Mouse (Mus musculus) CD4-positive, CD25-positive, alpha-beta regulatory T cell, adult 4 months (primary cell): ENCODE results near the gene Camk1g. TPM values are rescaled to one million over a fixed set of nuclear protein-coding genes. Genes with fewer than 3 reads are reported as not detected.

Experiments
- ATAC-seq: one replicate; pipeline ENCODE4 v1.8.0; 2017
- polyA plus RNA-seq, 2 experiments: library from polyadenylated mRNA; unstranded; fragments of 100-300 nt; shearing (Covaris generic); gene quantifications; one replicate each; pipeline ENCODE4 v1.2.1; 2017

Gene Camk1g
- polyA plus RNA-seq, 2 experiments from 2014 or later, result not detected

DNA sequence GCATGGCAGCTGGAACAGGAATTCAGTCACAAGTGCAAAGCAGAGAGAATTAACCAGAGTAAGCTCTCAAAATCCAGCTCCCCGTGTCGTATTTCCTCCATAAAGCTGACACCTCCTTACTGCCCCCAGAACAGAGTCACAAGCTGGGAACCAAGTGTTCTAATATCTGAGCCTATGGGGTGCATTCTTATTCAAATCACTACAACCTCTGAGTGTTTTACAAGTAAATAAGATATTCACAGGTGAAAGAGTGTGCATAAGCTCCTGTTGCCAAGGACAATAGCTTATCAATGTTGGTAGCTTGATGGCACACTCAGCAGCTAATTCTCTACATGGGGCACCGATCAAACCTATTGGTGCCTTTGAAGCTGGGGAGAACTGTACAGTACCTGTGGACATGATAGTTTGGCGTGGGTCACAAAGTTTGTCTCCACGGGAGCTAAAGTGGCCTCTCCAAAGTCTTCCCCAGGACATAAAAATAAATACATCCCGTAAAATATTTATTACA lies 3.9 kb upstream of the Camk1g start:
- ATAC-seq, result no peak

DNA sequence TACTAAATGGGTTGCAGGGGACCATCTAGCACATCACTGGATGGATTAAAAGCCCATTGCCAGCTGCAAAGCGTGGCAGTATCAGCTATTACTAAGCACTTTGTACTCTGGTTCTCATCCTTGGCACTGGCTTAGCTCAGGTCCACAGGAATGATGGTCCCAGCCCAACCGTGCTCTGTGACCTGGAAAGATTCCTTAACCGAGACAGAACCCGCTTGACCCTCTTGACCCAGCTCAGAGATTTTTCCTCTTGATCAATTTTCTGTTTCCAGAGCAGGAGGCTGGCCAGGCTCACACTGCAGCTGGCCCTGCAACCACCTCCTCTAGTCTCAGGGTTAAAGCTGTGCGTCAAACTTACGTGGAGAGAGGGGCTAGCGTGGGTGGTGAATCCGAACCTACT lies 1.0 kb downstream of the Camk1g start:
- ATAC-seq, result no peak

DNA sequence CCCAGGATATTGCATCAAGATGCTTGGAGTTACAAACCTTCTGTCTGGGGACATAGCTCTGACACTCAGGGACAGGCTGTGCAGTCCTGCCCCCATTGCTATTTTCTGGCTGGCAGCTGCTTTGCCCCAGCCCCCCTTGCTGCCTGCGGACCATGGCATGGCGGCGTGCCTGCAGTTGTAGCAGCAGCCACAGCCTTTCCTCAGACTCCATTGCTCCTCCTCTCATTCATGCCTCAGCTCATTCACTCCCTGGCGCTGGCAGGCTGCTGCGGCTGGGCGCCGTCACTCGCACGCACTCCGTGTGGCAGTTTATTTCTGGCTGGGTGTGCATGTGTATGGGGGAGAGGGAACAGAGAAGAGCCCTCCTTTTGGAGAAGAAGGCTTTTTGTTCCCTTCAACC lies 2.0 kb downstream of the Camk1g start:
- no peak for ATAC-seq

DNA sequence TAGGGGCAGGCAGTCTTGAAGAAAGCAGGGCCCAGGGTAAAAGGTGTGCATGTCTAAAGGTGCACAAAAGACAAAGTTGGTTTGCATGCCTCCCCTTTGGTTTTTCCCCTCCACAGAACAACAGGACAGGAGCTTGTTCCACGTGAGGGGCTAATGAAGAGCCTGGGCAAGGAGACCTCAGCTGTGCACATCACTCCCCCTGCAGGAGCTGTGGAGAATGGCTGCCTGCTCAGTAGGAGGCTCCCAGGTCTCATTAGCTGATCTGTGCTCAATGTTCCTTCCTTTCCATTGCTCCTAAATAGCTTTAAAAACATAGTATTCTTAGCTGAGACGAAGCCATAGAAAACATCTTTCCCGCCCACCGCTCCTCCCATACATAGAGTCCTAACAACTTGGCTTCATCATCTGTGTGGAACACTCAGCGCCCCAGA lies 6.3 kb downstream of the Camk1g start:
- ATAC-seq, result peak; percentile 97

DNA sequence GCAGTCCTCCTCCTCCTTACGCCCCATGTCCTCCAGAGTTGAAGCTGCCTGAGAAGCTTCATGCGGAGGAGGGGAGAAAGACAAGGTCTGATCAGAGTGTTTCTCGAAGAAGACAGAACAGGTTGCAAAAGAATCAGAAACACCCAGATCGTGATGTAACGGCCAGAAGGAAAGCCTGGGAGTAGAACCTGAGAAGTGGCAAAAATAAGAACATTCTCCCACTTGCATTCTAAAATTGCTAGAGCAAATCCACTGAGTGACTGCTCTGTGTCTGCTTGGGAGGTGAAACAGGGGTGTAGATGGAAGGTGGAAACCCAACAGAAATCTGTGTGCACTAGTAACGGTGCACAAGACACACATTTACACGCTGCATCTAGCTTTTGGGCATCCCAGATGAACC lies 8.0 kb downstream of the Camk1g start:
- no peak for ATAC-seq

DNA sequence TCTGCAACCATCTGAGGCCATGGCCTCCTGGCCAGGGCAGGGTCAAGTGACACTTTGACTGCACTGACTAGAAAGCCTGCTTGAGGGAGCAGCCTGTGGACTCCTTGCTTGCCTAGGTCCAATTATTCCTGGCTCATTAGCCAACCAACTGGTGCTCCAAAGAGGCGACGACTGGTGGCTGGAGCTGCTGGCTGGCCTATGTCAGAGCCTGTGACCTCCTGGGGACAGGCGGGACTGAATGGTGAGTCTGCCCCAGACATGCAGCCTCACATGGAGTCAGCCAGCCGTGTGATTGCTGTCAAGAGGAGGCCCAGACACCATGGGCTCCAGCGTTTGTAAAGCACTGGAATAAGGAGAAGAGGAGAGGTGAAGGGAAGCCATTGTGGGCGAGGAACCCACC lies 8.9 kb downstream of the Camk1g start:
- no peak for ATAC-seq

DNA sequence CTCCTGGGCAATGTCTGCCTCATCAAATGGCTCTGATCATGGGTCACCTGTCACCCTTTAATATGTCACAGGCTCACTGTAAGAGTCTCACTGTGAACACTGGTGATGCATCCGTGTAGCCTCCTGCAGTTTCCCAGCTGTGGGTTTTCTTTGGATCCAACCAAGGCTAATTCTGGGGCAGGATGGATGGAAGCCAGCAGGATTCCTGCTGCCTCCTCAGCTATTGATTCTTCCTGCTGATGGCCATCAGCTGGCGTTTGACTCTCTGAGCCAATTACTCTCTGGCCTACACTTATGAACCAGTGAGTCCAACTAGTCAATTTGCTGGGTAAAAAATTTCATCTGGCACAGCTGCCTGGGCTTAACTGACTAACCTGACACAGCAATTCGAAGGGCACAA lies 10.9 kb downstream of the Camk1g start:
- no peak for ATAC-seq

DNA sequence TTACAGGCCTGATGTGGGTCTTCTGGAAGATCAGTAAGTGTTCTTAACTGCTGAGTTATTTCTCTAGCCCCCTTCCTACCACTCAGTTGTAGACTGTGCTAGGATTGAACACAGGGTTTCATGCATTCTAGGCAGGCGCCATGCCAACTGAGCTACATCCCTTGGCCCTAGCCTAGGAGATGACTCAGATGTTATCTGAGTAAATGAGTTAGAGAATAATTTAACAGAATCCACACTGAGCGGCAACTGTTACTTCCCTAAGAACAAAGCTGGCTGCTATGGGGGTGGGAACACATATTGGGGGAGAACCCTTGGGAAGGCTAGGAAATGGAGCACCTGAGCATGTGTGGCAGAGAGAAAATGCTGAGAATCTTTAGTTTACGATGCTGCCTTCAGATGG lies 18.5 kb downstream of the Camk1g start:
- ATAC-seq, result no peak

DNA sequence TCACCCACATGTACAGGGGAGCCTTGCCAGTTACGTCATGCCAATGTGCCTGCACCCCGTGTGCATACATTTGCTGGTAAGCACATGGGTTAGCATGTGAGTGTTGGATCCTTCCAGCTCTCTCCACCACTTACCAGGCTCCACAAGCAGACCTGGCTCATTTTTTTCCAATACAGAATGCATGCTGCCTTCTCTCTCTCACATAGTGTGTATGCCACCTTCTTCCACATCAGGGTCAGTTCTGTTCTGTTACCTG lies 19.6 kb downstream of the Camk1g start:
- ATAC-seq, result no peak

DNA sequence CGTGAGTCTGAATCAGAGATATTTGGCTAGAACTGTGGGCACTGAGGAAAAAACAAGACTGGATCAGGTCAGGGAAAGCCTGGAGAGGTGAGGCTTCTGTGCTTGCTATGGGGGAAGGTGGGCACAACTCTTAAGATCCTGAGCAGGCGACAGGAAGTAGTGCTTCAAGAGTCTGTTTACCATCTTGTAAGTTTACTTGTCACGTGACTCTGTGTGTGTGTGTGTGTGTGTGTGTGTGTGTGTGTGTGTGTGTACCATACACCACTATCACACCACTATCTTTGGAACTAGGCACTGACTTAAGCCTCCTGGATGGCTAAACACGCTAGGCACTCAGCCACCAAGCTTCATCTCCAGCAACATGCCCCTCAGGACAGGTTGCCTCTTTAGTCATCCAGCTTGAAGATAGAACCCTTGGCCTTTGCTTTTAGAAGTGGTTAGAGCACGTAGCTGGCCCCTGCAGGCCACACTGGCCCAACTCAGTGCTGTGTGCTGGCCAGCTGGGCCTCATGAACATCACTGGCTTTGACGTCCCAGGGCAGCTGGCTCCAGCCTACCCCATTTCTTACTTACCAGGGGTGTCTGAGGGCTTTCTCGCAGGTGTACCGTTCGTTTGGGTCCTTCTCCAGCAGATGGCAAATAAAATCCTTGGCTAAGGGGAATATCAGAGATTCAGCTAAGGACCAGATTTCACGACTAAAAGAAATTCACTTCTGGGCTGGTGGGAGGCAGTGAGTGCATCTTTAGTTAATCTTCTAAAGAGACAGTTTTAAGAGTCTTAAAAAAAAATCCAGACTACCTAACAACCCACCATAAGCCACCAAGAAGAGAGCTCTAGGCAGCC lies 20.2 kb downstream of the Camk1g start:
- peak; percentile 79 for ATAC-seq

DNA sequence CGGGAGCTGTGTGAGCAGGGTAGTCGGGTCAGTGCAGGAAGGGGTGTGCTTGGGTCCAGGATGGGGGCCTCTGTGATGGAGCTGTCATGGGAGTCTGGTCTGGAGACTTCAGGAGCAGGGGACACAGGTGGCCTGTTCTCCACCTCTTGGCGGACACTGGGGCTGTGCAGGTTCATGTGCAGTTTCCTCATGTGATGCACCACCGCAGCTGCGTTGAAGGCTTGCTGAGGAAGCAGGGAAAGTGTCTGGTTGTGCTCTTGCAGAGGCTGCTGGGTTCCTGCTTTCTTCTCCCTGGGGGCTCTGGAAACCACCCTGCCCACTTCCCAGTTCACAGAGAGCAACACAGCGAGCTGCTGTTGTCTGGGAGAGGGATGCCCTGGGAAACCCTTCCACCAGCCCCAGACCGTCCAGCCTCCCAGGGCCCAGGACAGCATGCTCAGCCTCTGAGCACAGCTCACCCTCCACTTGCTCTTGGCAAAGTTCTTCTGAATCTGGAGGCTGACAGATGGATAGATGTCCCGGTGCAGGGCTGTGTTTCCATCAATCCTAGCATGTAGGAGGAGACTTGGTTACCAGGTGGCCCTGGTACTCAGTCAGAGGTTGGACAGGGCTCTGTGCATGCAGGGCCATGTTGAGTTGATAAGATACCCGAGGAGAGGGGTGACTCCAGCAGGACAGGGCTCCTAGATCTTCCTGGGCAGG lies 21.7 kb downstream of the Camk1g start:
- ATAC-seq, result no peak

DNA sequence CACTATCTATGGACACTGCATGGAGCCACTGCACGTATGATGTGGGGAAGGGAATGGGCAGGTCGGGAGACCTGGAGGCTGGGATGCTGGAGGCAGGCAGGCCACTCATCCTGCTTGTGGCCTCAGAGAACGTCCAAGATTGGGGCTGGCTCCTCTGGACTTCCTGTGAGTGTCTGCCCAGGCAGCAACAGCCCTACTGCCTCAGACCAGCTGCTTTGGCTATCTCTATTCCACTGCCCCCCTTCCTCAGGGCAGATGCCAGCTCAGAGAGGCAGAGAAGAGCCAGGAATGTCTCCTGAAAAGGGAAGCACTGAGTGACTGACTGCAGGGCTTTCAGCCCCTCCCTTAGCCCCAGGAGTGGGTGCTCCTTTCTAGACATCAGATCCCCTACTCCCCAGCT lies 23.2 kb downstream of the Camk1g start:
- ATAC-seq, result no peak

DNA sequence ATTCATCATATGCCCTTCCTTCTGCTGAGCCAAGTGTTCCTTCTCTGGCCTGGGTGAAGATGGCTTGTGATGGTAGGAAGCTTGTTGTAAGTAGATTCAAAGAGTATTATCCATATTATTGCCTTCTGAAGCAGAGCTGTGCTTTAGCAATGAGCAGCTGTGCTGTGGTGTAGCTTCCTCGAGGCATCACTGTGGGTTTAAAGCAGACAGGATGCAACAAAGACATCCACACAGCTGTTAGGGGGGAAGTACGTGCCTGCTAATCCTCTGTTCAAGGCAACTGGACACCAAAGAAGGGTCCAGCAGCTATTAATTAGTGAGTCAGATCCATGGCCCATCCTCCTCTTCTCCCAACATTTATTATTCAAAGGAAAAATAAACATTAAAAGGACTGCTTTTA lies 25.1 kb downstream of the Camk1g start:
- ATAC-seq, result peak; percentile 70

DNA sequence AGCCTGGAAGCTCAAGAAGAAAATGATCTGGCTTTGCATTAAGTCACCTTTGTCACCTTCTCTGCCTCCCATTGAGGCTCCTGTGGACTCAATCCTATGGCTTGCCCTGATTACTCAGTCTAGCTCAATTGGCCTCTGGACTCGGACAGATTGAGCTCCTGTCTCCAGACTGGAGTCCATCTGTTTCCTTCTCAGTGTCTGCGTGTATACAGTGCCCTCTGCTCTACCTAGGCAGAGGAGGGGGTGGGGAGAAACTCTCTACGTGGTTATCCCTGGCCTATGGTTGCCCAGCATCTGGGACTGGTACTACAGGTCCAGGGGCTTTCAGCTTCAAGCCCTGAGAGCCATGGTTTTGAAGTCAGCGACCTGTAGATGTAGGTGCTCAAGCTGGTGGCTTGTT lies 26.2 kb downstream of the Camk1g start:
- no peak for ATAC-seq

DNA sequence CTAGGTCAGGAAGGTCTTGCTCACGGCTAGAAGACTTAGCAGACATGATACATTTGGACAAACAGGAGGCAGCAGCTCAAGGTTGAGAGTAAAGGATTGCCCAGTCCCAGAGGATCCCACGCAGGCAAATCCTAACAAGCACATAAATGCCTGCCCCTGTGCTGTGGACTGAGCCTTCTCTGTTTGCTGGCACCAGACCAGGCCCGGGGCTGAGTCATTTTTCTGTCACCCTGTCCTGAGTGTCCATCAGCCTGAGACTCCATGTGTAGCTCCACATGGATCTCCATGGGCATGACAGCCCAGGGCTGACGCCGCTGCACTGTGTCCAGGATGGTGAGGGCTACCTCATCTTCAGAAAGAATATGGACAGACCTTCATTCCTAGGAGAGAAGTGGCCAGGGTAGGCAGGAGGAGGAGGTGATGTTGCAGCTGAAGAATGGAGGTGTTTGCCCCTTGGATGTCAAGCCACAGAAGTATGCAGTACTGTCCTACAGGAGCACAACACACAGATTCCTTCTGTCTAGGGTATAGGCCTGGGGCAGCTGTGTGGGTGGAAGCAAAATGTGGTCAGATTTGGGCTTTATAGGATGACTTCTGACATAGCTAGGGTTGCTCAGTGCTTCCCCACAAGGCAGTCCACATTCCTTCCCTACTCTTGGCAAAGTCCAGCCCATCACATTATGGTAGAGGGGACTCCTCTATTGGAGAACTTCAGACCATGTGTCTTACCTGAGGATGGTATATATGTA lies 27.7 kb downstream of the Camk1g start:
- no peak for ATAC-seq

DNA sequence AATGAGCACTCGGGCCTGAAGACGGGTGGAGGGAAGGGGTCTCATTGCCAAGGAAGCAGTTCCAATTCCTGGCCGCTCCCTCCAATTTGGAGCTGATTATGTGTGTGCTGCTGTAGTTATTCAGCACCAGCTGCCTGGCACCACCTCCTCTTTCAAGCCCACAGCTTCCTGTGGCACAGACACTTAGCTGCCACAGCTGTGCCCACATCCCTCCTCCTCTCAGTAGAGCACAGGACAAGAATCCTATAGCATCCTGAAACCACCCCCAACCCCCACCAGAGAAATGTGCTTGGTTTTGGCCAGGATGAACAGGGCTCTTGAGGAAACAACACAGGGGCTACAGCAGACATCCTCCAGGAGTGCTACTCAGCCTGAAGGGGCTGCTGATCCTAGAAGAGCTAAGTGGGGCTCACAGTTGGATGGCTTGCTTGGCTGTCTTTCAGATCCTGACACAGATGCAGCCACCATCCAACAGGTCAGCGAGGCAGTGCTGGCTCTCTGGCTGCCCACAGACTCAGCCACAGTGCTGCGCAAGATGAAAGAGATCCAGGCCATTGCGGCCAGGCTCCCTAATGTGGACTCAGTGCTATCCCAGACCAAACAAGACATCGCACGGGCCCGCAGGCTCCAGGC lies 31.6 kb downstream of the Camk1g start:
- peak; percentile 84 for ATAC-seq

DNA sequence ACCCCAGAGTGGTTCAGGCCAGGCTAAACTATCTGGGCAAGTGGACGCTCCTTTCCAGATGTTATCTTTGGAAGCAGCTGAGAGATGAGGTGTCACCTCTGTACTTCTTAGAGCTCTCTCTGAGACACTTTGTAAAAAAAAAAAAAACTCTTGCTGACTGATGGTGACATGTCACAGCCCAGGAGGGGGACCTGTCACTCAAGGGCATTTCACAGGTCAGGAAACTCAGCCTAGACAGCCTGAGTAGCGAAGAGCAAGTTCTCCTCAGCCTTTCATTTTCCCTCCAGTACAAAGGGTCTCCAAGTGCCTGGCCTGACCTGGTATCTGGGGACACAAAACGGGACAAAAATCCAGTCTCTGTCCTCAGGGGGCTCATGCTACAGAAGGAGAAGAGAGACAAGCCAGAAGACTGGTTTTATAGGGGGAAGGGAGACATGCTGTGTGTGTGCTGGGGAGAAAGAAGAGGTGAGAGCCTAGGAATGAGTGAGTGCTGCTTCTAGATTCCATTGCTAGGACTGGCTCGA lies 32.2 kb downstream of the Camk1g start:
- ATAC-seq, result peak; percentile 27

DNA sequence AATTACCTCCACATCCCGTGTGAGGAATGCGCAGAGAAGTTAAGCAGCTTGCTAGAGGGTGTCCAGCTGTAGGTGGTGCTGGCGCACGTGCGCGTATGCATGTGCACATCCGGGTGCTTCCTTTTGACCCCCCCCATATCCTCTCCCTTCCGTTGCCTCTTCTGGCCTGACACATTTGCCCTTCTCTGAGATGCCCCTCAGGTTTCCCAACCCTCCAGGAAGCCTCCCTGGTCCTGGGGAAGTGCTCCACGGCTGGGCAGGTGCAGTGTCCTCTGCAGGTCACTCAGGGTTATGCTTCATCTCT lies 33.1 kb downstream of the Camk1g start:
- ATAC-seq, result peak; percentile 74

DNA sequence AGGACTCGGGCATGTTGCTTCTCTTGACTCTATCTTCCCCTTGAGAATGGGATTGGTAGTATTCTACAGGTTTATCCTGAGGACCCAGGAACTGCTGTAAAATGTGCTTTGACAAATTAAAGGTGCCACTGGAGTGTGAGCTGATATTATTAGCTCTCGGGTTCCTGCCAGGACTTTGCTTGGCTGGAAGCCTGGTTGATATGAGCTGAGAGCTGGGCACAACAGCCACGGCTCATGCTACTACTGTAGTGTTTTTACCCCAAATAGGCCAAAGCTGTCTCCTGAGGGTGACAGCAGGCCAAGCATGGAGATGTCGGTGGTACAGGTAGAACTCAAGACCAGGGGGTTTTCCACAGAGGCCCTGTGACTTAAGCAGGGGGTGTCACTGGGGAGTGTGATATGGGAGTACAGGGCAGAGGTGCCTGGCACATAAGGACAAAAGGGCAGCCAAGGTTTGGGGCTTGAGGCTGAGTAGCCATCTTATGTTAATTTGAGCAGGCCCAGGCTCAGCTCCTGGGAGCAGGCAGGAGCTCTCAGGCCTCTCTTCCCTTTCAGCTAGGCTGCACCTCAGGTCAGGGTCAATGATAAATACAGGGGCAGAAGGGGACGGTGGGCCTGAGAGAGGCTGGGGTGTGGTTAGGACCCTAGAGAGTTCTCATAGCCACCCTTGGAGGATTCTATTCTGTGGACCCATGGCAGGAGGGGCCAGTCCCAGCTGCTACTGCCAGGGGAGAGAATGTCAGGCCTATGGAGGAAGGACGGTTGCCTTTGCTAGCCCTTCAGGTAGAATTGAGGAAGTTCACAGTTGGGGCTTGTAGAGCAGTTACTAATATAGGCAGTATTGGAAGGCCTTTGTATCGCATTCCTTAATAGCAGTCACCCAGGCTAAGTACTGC lies 33.7 kb downstream of the Camk1g start:
- no peak for ATAC-seq

DNA sequence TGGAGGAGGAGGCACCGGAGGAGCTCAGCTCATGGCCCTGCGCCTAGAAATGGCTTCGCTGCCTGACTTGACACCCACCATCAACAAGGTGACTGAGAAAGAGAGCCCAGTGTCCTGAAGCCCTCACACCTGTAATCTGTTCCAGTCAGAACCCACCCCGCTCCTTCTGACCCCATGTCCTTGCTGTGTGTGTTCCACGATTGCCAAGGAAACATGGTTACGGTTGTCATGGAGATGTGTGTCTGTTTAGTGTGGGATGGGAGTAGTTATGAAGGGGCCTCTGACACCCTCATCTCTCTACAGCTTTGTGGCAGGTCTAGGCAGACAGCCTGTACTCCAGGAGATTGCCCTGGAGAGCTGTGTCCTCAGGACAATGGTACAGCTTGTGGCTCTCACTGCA lies 35.6 kb downstream of the Camk1g start:
- no peak for ATAC-seq

DNA sequence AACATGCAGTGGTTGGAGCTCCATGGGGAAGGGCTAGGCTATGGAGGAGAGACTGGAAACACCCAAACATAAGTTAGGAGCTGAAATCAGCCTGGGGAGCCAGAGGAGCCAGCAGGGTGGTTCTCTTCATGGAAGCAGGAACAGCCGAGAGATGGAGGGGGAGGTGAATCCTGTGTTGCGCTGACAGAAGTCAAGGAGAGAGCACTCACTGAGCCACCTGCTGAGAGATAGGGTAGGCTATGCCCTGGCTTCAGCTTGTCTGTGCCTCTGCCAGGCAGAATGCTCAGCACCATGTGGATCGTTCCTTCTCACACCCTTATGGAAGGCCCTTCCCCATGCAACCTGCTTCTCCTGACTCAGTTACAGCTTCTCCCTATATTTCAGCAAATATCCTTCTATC lies 36.3 kb downstream of the Camk1g start:
- ATAC-seq, result no peak

DNA sequence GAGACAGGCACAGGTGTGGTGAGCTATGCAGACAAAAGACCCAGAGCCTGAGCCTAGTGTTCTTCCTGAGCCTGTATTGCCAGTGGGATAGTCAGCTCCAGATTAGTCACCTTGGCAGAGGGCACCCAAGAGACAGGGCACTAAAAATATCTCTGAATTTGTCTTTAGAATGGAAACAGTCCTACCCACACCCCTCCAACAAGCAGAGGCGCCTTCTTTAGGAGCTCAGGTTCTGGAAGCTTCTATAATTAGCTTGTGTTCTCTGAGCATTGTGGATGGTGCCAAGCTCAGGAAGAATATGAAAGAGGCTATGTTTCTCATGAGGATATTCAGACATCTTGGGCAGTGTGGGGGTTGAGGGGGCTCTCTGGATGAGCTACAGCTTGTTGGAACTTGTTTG lies 37.4 kb downstream of the Camk1g start:
- ATAC-seq, result no peak
